Mouse (Mus musculus): Measurements from ENCODE around the gene Ociad1.

Gene Ociad1

GRCm38 (mm10) chr5:73292502-73293457, at the start of gene Ociad1:
TSS of gene Ociad1 (plus strand) at chr5:73292784.
- DNase-seq = peak; percentile 92

DNA sequence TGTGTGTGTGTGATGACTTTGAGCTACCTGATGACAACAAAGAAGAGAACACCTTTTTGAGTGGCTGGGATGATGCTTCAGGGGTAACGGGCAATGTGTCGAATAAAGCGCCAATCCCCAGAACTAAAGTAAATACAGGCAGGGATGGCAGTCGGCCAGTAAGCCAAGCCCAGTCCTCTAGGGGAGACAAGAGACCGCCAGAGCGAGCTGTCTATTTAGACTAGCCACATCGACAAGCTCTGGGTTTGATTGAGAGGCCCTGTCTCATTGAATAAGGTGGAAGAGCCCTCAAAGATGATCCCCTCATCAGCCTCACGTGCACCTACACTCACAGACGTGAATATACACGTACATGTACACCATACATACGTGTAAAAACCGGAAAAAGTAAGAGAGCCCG, 48.2 kb upstream of the Ociad1 start:
- DNase-seq = no peak

- DNase-seq = no peak
Observed at GRCm38 (mm10) chr5:73246414-73246813, 46.2 kb upstream of the Ociad1 start.

- DNase-seq = no peak
Observed at GRCm38 (mm10) chr5:73248211-73248610, 44.4 kb upstream of the Ociad1 start.

- DNase-seq = no peak
Observed at GRCm38 (mm10) chr5:73249341-73249740, 43.2 kb upstream of the Ociad1 start.

DNA sequence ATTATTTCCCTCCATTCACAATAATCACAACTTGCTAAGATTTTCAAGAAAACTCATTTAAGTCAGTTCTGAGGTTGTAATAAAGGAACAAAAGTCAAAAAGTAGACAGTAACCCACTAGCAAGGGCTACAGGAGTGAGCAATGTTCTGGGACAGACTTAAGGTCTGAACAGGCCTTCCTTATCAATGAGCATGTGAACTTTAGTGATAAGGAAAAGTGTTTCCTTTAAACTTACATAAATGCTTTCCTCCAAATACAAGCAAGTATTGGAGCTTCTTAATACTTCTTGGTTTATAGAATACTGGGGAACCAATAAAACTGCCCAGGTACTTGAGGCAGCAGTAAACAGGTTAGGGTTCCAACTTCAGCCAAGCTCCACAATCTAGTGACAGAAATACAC, 39.8 kb upstream of the Ociad1 start:
- no peak for DNase-seq

DNA sequence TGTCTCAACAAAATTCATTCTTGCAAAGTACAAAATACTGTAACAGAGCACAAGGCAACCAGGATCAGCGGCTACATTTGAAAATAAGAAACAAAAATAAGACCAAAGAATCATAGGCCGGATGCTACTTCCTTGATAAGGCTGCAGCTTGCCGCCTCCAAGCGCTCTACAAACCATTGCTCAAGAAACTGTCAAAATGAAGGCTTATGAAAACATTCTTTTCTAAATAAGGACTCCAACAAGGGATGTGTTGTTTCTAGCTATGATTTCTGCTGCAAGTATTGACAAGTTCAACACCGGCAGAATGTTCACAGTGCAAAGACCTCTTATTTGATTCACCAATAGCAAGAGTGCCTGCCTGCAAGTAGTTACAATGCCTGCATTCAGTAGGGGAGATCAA, 37.9 kb upstream of the Ociad1 start:
- DNase-seq = no peak

DNA sequence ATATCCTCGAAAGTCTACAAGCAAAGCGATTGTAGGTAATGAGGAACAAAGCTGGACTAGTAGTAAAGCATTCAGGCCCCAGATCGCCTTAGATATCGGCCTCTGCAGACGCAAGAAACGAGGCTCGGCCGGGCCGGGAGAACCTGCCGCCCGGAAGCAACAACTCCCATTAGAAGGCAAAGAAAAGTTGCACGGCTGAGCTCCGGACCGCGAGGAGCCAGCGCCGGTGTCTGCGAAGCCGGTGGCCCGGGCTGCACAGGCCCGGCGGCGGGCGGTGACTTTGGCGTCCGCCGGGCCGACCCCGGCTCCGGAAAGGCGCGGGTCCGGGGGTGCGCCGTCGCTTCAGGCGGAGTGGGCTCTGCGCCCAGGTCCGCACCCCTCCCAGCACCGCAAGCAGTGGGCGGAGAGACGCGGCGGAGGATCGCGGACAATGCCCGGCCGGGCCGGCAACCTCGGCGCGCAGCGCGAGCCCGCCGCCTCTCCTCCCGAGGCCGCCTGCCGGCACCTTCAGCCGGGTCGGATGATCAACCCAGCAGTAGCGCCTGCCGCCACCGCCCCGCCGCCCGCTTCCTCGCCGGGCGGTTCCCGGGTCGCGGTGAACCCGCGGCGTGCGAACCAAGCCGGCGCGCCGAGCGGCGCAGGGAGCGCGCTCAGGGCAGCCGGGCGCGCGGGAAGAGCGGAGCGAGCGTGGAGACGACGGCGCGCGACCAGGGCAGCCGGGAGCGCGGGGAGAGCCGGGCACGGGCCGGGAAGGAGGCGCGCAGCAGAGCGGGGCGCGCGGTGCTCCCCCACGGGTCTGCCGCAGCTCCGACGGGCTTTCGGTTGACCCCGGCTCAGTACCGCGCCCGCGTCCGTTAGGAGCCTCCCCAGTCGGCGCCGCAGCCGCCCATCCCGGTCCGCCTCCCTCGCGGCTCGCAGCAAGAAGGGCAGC, 37.0 kb upstream of the Ociad1 start:
- DNase-seq = peak; percentile 56

- DNase-seq = peak; percentile 91
Observed at GRCm38 (mm10) chr5:73256352-73257065, 36.1 kb upstream of the Ociad1 start, which contains the start of gene Fryl. TSS of gene Fryl (minus strand) at chr5:73256619.

DNA sequence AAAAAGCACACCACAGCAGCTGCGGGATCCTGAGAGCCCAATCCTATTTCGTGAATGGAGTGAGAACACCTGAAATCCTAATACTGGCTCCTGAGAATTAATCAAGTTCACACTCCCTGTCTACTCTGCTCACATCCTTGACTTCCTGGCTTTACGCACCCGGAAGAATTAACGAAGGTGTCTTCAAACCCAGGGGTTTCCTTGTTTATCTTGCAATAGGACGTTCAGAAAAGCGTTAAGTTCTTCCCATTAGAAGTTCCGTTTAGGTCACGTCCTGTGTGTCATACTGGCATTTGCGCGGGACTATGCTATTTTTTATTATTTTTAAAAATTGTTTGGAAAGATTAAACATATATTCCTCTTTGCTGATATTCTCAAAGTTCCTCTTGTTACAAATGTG, 35.5 kb upstream of the Ociad1 start:
- DNase-seq = no peak

DNA sequence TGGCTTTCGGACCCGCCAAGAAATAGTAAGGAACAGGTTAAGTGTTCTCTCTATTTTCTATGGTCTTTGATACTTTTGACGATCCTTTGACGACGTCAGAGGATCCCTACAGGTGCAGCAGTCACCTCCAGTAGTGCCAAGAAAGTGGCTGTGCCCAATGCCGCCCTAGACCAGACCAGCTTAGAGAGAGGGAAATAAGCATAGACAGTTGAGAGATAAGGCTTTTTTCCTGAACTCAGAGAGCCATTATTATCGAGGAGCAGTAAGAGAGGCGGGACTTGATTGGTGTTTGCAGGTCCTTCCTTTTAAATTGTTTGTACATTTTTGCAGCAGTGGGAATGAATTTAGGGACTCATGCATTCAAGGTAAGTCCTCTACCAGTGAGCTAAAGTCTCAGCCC, 34.9 kb upstream of the Ociad1 start:
- no peak for DNase-seq

DNA sequence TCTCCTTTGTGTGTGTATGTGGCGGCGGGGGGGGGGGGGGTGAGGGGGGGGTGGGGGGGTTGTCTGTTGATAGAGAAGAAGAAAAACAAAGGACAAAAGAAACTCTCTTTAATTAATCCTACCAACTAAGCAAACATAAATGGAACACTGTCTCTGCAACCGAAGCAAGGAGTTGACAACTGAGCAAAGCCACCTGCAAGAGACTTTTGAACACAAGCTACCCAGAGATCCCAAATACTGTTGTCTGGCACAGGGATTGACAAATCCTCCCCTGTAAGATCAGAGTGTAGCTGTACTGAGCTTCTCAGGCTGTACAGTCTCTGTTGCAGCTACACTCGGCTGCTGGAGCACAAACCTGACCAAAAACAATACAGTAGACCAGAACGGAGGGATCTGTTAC, 28.5 kb upstream of the Ociad1 start:
- DNase-seq = no peak

GRCm38 (mm10) chr5:73265460-73265859, 27.1 kb upstream of the Ociad1 start:
- no peak for DNase-seq

DNA sequence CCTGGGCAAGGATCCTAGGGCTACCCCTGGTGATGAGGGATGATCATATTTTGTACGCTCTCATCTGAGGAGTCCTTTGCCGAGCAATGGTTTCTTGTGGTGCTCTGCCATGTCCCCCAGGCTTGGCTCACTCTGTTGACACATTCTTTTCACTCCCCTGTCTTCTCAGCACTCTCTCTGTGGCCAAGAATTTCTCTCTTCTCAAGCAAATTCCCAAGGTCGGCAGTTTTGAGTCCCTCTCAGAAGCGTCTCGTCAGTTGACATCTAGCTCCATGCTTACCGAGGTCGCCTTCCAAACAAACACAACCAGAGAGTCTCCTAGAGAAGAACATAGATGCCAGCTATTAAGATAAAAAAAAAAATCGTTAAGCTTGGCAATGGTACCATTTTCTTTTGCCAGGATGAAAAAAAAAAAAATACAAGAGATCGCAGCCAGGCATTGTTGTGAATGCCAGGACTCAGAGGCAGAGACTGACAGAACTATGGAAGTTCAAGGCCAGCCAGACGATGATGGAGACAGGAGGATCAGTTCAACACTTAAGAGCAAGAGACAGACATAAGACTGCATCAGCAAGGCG, 23.9 kb upstream of the Ociad1 start:
- no peak for DNase-seq

DNA sequence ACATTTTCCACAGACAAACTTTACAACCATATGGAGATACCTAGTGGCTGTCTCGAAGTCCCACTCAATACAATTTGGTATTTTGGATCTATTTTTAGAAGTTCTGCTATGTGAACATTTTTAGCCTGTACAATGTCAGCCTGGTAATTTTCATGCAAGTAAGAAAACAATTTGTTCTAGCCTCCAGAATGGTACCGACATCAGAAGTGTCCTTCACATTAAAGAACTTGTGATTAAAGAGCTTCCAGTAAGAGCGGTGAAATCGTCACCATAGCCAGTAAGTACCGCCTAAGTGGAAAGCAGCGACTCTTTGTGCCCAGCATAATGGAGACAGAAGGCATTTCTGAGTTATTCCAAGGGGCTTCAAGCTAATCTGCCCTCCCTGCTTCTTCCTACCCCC, 22.0 kb upstream of the Ociad1 start:
- DNase-seq = no peak

DNA sequence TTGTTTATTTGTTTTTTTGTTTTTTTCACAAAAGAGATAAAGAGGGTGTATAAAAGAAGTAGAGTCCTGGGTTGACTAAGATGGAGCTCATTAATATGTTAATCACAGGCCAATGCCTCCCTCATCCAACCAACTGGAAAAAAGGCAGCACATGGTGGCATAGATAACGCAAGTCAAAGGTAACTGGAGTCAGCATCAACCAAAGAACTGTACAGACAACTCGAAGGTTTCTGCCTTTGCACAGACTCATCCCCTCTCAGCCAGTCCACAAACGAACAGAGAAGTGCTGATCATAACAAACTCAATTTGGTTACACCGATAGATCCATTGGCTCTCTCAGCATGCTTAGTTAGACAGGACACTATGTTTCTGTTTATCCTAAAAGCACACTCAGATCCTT, 19.4 kb upstream of the Ociad1 start:
- no peak for DNase-seq

GRCm38 (mm10) chr5:73274941-73275340, 17.6 kb upstream of the Ociad1 start:
- DNase-seq = no peak

- DNase-seq = no peak
Observed at GRCm38 (mm10) chr5:73279190-73279589, 13.4 kb upstream of the Ociad1 start.

- no peak for DNase-seq
Observed at GRCm38 (mm10) chr5:73279732-73280566, 12.6 kb upstream of the Ociad1 start.

DNA sequence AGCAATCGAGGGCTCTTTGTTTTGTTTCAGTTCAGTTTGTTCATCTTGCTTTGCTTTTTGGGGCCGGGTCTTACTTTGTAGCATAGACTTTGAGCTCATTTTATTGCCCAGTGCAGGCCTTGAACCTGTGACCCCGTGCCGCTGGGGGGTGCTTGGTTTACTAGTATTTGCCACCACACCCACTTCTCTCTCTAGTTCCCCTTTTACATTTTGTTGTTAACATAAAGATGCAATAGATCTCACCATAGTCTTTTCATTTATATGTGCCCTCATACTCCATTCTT, 12.1 kb upstream of the Ociad1 start:
- DNase-seq = no peak

DNA sequence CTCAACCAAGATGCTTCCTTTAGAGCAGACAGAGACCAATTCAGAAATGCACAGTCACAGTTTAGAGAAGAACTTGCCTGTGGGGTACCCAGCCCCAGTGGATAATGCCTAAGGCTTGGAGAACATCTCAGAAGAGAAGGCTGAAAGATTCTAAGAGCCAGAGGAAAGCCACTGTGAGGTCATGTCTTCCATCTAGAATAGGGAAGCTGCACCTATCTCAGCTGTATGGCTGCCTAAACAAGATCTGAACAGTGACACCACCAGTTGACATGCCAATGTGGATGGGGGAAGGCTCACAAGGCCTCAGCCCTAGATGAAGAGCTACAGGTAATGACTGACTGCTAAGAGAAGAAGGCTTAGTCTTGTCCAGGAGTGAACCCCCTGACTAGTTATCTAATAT, 8.5 kb upstream of the Ociad1 start:
- no peak for DNase-seq

DNA sequence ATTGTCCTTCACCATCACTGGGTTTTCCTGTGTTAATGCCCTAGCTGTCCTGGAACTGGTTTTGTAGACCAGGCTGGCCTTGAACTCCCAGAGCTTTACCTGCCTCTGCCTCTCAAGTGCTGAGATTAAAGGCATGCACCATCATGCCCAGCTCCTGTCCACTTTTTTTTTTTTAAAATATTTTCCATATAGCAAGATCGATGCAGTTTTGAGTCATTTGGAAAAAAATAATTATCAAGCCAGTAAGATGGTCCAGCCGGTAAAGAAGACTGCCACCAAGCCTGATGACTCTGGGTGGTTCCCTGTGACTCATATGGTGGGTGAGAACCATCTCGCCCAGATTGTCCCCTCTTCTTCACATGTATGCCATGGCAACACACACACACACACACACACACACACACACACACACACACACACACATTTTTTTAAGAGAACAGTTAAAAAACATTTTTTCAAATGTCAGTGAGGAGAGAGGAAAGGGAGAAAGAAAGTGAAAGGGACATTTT, 7.1 kb upstream of the Ociad1 start:
- no peak for DNase-seq
